Mouse (Mus musculus) thymus, postnatal 14 days (tissue): ENCODE measurements around the gene Bcl2l1.
A peak's percentile ranks its signal among the peaks of the same experiment; 100 is the strongest.

Experiments used
- DNase-seq: peaks from one replicate; pipeline ENCODE4 v3.0.0; 2021

The Bcl2l1 gene

DNA sequence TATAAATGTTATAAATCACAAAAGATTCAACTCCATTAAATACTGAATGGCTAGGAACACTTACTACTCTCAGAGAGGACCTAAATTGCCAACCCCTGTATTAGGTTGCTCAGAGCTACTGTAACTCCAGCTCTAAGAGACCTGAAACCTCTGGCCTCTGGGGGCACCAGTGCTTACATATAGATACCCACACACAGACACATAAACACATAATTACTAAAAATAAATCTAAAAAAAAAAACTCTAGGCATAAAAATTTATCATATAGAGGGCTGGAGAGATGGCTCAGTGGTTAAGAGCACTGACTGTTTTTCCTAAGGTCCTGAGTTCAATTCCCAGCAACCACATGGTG lies 30.8 kb downstream of the Bcl2l1 start:
- DNase-seq = peak; percentile 56

DNA sequence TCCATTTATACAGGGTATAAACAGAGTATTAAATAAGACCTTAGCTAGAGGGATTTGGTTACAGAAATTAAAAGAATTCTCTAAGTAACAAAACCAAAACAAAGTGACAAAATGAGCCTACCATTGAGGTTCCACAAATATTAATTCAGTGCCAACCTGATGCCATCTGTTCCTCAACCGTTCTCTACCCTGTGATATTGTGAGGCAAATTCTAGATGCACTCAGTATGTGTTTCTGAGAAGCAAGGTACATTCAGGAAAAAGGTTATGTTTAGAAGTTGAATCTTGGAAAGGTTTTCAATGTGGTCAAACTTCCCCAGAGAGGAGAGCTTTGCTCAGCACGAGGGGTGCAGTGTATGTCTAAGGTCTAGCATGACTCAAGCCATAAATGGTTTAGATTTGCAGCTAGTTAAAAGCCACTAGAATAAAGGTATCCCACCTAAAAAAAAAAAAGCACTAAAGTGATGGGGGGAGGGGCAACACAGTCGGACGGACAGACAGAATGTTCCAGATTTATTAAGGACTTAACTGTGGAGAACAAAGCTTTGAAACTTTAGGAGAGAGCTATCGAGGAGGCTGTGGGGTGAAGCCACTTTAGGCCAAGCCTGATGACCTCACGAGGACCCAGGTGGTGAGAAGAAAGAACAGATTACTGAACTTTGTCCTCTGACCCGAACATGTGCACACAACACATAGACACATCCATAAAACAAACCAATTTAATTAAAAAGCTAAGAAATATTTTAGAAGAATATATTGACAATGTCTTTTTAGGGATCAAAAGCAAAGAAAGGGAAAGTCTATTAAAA lies 31.4 kb downstream of the Bcl2l1 start:
- no peak for DNase-seq

DNA sequence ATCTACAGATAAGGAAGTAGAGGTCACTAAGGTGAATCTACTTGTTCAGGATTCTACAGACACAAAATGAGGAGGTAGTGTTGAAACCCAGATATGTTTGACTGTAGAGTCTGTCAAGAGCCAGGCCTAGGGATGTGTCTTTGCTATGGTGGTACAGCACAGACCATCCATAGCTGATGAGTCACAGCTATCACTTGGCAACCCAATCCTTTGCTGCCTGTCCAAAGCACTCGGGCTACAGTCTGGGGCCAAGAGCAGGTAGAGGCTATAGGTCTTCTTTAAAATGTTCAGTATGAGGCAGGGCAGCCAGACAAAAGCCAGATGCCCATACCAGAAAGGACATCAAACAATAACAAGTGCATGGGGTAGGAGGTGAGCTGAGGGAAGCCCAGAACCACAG lies 33.9 kb downstream of the Bcl2l1 start:
- no peak for DNase-seq

DNA sequence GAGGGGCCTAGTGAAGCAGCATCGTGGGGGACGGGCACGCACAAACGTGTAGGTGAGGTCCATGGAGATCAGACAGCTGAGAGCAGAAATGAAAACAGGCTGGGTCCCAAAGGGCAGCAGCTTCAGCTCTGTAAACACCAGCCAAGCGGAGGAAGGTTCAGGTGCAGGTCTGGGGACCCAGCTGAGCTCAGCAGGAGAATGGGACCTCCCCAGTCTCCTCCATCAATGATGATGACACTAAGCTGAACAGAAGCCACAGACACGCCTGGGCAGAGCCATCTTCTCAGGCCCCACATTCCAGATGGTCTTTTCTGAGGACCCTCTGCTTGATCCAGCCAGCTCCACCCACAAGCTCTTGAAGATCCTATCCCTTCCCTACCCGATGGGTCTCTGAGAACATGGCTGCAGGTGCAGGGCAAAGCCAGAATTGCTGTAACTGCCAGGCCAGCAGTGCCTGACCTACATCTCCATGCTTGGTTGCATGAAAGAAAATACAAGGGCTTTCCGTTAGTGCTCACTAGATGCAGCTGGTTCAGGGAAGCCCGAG lies 37.2 kb downstream of the Bcl2l1 start:
- DNase-seq = peak; percentile 81

DNA sequence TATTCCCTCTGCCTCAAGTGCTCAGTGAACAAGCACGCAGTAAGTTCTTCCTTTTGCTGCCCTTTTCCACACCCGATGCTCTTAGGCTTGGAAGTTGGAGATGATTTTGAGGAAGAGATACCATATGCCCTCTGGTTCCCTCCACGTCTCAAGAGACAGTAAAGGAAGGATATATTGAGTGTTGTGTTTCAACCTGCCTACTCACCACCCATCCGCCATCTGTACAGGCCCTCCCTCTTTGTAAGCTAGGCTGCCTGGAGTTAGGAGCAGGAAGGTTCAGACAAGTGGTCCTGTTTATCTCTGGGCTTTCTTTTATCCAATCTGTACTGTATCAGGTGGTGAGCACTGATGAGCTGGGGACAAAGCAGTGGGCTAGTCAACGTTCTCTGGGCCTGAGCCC lies 38.1 kb downstream of the Bcl2l1 start:
- DNase-seq = no peak

DNA sequence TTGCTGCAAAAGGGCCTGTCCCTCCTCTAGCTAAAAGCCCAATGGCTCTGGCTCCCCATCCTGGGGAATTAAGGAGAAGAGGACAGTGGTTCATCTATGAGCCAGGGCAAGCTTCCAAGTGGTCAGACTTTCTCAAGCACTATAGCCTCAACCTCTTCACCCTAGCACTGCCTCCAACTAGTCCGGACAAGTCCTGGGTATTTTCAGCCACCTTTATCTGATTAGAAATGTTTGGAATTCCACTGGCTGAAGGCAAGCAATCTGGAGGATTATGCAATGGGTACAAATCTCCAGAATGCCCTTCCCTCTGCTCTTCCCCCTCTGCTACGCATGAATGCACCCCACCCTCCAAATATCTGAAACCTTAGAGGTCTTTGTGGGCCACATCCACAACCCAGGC lies 39.1 kb downstream of the Bcl2l1 start:
- no peak for DNase-seq

DNA sequence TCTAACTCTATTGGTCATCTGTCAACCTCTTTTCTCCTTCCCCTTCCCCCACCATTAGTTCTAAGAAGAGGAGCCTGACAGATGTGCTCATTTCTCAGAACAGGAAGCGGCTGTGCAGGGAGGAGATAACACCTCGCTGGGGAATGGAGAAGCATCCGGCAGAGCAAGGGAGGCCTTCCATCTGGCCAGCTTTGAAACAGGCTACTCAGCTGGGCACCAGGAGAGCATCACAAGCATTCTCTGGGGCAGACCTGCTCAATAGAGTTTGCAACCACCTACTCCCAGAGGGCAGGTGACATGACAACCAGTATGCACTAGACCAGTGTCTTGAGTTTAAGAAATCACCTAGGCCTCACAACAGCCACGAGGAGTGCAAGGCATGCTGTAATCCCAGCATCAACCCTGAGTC lies 41.9 kb downstream of the Bcl2l1 start:
- DNase-seq = peak; percentile 80

DNA sequence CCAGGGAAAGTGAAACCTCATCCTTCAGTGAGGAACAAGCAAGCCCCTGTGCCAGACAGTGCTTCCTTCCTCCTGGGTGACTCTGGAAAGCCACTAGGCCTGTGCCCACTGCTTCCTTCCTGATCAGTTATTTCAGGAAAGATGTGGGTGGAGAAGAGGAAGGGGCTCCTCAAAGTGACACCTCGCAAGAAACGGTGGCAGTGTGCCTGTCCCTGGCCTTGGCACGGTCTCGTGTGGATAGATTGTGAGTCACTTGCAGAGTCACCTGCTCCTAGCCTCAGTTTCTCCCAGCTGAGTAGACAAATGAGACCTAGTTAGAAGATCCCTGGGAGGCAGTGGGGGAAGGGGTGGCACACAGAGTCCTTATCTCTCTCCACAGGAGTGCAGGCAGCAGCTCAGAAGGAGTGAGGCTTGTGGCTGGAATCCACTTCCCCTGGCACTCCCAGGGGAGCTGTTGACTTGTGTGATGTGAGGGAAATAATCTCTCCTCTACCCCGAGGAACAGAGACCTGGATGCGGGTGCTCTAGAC lies 42.6 kb downstream of the Bcl2l1 start:
- DNase-seq = peak; percentile 51

DNA sequence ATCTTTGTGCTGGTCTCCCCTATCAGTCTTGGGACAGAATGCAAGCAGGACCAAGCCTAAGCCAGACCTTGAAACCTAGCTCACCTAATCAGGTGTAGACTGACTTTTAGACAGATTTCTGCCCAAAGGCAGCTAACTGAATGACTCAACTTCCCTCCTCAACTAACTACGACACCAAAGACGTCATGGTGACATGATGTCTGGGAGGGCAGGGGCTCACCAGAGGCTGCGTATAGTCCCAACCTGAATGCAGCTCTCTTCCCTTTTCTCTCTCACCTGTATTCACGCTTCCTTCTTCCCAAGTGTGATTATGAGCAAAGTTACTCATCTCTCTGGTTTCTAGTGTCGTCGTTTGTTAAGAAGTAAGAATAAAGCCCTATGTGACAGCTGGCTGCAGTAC lies 44.0 kb downstream of the Bcl2l1 start:
- no peak for DNase-seq

DNA sequence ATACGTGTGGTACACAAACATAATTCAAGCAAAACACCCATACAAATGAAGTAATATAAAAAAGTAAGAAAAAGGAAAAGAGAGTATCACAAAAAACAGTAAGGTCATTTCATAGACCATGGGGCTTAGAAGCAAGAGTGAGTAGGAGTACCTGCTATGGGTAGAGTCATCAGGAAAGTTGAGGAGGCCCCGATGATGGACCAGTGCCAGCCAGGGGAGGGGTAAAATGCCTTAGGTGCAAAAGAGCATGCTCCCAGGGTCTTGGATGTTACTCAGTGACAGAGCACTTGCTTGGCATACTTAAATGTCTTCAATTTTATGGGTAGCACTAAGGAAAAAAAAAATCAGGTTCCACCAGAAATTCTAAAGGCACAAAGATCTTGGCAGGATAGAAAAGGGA lies 44.4 kb downstream of the Bcl2l1 start:
- no peak for DNase-seq

DNA sequence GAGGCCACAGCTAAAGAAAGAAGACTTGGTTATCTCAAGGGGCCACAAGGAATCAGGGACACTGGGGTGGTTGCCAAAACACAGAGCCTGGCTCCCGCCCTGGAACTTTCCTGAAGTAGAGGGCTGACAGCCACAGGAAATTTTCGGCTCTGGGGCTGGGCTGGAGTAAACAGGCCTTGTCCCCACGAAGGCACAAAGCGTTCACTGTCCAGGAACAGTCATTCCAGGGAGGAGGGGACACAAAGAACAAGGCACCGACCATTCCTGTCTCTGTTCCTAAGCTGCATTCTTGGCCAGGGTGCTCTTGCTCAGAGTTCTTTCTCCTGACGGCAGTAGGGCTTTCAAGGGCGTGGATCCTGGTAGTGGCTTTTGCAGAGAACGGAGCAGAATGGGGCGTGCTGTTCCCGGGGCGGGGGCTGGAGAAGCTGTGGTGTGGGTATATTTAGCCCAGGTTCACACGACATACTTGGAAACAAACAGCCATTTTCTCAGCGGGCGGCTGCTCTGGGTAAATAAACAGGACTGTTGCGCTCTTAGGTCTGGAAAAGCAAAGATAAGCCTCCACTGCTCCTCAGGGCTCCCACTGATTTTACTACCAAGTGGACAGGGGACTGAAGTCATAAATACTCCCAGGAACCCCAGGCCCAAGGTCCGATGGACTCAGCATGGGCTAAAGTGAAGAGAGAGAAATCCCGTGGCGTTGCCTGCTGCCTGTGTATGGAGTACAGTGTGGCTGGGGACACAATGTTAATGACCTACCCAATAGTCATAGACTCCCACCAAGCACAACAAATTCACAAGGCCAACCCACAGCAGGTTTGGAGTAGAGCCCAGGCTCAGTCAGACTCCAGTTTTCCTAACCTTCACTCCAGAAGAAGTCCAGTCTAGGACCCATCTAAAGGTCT lies 45.8 kb downstream of the Bcl2l1 start:
- no peak for DNase-seq

DNA sequence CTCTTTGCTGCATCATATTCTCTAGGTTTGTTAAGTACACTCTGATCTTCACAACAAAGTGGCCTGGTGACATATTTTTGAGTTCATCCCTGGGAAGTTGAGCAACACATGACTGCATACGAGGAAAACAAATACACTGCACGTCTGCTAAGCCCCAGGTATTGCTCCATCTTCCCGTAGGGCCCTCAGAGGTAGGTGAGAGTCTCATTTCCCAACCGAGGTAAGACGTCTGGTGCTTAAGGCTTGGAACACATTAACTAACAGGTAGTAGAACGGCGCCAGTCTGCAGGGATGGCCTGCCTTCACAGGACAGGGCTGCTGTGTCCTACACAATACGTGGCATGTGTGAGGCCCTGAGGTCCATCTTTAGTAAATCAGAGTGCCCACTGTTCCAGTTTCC lies 46.9 kb downstream of the Bcl2l1 start:
- no peak for DNase-seq

DNA sequence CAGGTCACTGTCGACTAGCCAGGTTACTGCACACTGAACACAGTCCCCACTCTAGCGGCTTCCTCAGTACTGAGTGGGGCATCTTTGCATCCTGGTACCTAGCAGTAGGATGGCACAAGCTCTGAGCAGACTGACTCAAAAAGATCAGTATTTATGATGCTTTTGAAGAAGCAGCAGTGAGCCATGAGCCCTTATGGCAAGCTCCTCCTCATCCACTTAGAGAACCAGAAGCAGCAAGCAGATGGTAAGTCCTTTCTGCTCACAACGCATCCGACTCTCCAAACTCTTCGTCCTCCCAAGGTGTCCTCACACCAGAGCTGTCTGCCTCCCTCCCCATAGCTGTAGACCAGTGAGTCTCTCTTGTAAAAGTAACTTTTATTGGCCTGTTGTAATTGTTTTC lies 48.3 kb downstream of the Bcl2l1 start:
- no peak for DNase-seq

DNA sequence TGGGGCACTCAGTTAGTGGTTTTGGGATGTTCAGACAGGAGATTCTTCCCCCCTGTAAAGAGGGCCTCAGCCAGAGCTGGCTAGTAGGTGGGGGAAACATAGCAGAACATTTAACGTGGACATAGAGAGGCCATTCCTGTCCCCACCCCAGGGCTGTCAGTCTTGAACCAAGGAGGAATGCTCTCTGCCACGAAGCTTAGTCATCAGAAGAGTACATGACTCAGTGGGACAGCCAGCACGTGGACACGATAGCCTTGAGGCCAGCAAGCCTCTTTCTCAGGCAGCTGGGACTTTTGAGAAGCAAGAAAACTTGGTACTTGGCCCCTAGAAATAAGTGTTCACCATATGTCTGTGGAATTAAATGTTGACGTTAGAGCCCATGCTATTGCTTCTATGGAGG lies 48.9 kb downstream of the Bcl2l1 start:
- no peak for DNase-seq

DNA sequence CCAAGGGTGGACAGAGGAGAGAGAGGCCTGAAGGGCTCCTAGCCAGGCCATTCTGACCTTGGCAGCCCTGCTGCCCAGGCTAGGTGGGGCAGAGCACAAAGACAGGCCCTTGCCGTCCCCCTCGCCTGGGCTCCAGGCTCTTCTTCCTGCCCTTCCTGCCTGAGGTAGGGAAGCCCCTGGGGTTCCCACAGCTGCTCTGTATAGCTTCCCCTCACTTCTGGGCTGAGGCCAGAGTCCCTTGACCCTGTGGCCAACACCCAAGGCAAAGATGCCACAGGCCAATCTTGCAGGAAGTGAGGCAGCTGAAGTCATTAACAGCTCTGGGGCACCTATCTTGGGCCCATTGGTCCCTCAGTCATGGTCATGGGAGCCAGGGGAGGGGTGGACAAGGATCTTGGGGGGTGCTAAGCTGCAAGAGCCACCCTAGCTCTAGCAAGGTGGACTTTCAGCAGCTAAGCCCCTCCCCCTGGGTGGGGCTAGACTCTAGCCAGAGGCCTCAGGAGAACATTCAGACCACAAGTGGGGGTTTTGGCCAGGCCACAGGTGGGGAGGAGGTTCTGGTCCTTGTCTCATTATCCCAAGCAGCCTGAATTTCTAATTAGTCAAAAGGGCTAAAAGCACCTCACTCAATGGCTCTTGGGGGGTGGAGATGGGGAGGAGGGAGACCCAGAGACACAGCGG lies 50.4 kb downstream of the Bcl2l1 start:
- no peak for DNase-seq

DNA sequence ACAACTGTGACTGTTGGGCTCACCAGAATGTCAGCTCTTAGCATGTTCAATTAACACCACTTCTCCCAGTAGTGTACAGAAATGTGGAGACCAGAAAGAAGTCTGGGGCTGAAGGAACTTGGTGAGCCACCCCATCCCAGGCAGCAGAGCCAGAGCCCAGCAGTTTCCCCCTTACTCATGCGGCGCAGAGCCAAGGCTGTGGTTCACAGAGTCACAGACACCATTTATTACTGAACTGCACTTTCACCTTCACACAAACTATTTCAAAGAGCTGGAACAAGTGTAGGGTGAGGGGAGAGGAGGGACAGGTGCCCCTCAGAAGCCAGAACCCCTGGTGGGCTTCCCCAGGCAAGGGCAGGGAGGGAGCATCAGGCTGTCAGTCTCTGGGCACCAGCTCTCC lies 51.1 kb downstream of the Bcl2l1 start:
- DNase-seq = no peak

DNA sequence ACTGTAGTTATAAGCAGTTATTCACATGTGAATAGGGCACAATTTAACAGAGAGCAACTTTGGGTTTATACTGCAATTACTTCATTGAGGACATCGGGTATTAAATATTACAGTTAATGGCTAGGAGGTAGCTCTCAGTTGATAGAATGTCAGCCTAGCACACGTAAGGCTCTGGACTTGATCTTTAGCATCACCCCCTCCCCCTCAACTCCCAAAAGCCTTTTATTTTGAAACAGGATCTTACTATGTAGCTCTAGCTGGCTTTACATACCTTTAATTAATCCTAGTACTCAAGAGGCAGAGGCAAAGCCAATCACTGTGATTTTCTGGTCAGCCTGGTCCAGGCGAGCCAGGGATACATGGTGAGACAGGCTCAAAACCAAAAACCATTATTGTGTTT lies 54.4 kb downstream of the Bcl2l1 start:
- DNase-seq = no peak

DNA sequence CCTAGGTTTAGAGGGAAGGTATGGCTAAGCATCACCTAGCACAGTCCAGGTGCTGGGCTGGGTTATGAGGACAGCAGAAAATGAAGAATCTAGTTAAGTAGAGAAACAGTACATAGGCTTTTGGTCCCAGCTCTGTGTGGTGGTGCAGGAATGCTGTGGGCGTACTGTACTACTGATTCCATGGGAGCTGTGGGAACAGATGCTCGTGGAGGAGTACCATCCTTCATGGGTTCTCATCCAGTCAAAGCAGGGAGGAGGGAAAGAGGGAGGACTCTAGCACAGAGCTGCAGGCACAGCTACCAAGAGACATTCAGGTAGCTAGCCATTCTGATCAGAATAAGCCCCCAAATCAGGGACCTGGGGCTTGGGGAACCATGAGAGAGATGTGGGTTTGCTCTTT lies 55.1 kb downstream of the Bcl2l1 start:
- DNase-seq = no peak

DNA sequence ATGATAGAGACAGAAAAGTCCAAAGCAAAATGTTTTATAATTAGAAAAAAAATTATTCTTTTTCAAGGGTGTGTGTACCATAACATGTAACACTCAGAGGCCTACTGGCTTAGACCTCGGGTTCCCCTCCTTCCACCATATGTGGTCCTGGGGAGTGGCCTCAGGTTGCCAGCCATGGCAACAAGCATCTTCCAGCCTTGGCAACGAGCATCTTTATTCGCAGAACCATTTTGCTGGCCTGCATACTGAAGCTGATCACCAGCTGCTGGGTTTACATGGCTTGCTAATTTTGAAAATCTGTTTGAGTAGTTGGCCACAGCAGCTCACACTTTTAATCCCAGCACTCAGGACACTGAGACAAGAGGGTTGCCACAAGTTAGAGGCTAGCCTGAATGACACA lies 55.5 kb downstream of the Bcl2l1 start:
- no peak for DNase-seq

DNA sequence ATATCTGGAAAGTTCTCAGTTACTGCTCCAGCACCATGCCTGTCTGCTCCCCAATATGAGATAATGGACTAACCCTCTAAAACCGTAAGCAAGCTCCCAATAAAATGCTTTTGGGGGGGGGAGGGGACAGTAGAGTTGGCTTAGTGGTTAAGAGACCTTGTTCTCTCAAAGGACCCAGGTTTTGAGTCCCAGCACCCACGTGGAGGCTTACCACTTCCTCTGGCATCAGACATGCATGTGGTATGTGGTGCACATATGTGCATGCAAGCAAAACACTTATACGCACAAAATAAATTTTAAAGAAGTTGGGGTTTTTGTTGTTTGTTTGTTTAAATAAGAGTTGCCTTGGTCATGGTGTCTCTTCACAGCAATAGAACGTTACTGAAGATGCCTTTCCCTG lies 56.2 kb downstream of the Bcl2l1 start:
- peak; percentile 75 for DNase-seq

DNA sequence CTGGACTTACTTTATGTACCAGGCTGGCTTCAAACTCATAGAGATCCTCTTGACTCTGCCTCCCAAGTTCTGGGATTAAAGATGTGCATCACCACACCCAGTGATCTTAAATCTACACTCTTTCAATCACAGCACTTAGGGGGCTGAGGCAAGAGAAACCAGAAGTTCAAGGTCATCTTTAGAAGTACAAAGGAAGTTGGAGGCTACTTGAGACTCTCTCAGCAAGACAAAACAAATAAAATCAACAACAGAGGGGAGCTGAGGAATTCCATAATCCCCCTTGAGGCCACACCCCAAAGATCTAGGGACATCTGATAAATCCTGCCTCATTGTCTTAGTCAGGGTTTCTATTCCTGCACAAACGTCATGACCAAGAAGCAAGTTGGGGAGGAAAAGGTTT lies 59.3 kb downstream of the Bcl2l1 start:
- no peak for DNase-seq

DNA sequence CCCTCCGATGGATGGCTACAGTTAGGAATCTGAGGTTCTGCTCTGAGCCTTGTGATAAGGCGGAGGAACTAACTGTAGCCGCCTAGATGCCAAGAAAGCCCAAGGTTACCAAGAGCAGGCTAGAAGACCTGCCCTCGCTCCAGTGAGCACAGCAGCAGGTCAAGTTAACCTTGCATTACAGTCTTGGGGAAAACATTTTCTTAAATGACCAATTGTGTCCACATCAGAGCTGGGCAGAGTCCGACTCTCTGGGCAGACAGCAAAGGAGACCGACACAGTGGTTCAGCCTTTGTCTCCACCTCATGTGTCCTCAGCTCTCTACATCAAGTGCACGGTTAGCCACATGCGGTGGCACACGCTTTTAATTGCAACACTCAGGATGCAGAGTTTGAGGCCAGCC lies 60.0 kb downstream of the Bcl2l1 start:
- DNase-seq = no peak

DNA sequence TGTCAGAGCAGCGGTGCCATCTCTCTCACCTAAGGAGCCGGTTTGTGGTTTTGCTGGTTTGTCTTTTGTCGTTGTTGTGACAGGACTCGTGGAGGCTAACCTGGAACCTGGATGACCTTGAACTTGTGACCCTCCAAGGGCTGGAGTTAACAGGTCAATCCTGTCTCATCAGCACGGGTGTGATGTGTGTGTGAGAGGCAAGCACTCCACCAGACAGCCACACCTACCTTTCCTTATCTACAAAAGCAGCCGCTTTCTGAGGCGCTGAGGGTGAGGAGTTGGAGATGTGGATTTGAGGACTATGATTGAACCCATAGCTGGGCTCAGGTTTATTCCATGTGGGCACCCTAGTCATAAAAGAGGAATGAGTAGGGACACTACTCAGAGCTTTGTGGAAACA lies 61.9 kb downstream of the Bcl2l1 start:
- DNase-seq = no peak
